Mouse (Mus musculus): ENCODE results near the gene Grap2.

Gene Grap2

GRCm38 (mm10) chr15:80601456-80601855 lies 29.1 kb downstream of the Grap2 start:
- peak; percentile 64 for ATAC-seq (ENCODE audit: low TSS enrichment)

GRCm38 (mm10) chr15:80602487-80602886 lies 30.1 kb downstream of the Grap2 start:
- ATAC-seq (ENCODE audit: low TSS enrichment): no peak

- ATAC-seq (ENCODE audit: low TSS enrichment): no peak
Observed at GRCm38 (mm10) chr15:80604026-80604425, 31.6 kb downstream of the Grap2 start.

DNA sequence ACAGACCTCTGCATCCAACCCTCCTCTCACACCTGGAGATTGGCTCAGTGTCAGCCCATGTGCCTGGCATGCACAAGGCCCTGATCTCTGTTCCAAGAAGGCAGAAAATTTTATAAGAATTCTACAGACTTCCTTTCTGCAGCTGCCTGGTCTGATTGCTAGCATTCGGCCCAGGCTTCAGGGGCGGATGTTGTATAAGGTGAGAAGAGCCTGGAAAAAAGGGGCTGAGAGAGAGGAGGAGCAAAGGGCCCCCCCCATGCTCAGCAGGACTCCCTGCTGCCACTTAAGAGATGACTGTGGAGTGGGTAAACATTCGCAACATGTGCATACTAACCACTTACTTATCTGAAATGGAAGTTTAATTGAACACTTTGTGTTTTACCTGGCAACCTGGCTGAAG lies 35.6 kb downstream of the Grap2 start:
- ATAC-seq (ENCODE audit: low TSS enrichment): no peak

GRCm38 (mm10) chr15:80610335-80610734 lies 37.9 kb downstream of the Grap2 start:
- no peak for ATAC-seq (ENCODE audit: low TSS enrichment)

DNA sequence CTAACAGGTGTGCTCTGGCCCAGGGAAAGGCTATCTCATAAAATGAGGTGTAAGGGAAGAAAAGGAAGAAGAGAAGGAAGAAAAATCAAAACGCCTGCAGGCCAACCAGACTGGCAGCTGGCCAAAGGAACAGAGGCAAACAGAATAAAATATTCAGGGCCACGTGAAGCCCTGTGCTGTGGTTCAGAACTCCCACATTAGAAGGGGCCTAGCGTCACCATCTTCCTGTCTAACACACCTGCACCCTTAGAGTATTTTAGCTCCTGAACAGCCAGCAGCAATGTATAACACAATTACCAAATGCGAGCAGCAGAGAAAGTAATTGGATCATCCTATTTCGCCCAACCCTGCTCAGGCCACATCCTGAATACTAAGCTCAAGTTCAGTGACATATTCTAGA lies 39.1 kb downstream of the Grap2 start:
- ATAC-seq (ENCODE audit: low TSS enrichment): no peak

DNA sequence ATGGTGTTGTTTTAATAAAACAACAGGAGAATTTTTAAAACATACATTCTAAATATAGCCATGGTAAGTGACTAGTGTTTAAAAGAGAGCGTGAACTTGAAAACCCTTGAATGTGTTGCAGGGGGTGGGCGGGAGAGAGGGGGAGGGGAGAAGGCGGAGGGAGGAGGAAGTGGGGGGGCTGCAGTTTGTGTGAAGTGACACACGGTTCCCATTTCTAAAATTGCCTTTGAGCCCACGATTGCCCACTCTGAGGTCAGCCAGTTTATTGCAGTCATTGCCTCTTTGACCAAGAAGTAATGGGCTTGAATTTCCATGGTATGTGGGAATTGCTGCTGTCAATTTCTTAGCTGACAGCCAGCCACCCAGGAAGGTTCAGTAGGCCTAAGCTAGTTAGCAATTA lies 41.5 kb downstream of the Grap2 start:
- ATAC-seq (ENCODE audit: low TSS enrichment): no peak

DNA sequence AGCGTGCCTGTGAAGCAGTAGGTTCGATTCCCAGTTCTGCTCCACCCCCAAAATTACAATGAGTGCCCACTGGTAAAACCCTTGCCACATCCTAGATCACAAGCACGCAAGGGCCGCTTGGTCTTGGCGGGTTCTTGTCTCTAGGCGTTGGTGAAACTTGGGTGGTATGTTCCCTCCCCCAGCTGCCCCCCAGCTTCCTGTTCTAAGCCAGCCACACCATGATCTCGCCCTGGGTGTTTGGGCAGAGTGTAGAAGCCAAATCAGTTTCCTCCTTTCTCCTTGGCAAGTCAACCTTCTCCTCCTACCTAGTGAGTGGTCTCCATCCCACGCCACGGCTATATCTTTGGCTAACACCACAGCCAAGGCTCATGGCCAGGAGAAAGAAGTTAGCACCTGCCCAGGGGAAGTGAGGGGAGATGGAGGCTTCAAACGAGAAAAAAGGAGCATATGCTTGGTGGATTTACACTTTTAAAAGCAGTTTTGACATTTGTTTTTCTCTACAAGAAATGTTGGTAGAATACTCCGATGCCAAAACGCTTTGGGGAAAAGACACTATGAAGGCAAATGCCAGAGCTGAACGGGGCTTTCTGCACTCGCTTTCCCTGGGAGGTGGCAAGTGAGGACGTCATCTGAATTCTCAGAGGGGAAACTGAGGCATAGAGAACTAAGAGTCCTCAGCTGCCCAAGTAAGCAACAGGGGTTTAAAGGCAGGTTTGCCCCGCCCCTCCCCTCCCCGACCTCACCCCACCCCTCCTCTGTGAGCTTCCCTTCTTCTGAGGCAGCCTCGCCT lies 42.3 kb downstream of the Grap2 start:
- peak; percentile 34; the same call in 1 of the 2 replicates for ATAC-seq (ENCODE audit: low TSS enrichment)

DNA sequence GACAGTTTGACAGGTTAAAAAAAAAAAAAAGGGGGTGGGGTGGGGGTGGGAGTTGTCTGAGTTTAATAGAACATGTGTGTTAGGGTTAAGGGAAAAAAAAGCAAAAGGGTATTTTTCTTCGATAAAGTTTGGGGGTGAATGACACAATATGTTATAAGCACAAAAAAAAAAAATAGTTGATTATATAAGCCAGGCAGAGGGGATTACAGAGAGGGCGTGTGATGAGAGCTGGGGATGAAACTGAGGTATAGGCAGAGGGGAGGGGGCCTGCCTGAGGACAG lies 42.8 kb downstream of the Grap2 start:
- ATAC-seq (ENCODE audit: low TSS enrichment): no peak

DNA sequence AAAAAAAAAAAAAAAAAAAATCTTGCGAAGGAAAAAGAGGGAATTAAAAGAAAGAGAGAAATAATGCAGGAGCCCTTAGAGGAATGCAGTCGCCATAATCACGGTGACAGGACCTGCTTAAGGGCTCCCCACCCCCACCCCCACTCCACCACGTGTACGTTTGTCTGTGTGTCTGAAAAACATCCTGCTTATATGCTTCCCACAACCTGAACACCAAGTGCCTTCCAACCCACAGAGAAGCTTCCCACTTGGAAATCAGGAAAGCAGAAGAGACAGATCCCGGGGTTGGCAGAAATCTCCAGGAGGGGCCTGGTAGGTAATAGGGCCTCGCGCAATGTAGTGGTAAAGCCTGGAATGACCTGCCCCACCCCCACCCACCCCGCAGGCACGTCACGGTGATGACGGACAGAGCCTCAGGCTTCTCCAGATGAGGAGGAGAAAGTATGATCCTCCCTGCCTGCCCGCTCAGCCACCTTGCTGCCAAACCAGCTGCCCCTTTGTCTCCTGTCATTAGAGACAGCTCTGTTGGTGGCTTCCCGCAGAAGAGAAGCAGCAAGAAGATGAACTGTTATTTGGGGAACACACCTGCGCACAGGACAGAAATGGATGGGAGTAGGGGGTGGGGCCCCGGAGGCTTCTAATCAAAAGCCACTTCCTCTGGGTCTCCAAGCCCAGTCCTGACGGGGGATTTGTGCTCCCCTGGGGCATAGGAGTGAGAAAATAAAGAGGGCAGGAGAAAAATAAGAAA lies 43.4 kb downstream of the Grap2 start:
- ATAC-seq (ENCODE audit: low TSS enrichment): peak; percentile 55; the same call in 1 of the 2 replicates

DNA sequence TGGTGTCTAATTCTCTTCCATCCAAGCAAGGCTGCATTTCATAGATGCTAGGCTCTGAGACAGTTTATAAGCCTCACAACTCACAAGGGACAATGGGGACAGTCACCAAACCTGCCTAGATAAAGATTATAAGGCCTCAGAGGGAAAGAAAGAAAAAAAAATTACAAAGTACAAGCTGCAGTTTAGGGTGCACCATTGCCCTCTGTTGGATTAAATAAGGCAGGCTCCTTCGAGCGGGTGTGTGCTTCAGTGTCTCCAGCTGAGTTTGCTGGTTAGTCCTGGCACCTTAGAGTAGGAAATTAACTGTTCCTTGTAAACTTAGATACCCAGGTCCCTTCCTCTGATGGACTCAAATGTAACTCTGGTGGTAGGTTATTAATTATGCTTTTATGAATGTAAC lies 45.4 kb downstream of the Grap2 start:
- ATAC-seq (ENCODE audit: low TSS enrichment): peak; percentile 26; the same call in 1 of the 2 replicates

DNA sequence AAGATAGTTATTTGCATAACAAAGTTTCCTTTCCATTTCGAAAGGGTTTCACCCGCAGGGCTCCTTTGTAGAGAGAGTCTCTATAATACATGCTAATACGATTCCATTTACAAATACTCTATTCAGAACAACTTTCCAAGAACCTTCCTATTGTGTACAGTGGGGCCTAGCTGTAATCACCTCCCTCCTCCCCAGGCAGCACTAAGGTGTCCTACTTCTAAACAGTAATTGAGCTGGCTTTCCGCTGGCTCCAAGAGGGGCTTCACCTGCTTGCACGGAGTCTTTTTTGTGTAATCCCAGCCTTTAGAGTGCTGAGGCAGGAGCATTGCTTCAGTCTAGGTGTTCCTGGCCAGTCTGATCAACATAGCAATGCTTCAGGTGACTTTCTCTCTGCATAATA lies 46.8 kb downstream of the Grap2 start:
- ATAC-seq (ENCODE audit: low TSS enrichment): no peak

DNA sequence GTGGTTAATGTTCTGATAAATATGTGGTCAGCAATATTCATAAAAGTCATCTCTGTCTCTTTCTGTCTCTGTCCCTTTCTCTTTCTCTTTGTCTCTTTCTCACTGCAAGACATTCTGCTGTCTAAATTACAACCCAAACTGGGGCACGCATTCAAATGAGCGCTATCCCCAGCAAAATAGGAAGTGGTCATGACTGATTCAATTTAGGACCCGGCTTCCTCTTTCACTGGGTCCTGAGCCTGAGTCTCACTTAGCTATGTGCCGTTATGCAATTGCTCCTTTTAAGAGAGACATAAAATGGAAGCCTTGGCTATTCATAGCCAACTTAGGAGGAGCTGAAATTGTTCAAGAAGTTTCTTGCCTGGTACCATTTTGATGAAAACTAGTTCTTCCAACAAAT lies 47.4 kb downstream of the Grap2 start:
- no peak for ATAC-seq (ENCODE audit: low TSS enrichment)

- no peak for ATAC-seq (ENCODE audit: low TSS enrichment)
Observed at GRCm38 (mm10) chr15:80620371-80620770, 48.0 kb downstream of the Grap2 start.

DNA sequence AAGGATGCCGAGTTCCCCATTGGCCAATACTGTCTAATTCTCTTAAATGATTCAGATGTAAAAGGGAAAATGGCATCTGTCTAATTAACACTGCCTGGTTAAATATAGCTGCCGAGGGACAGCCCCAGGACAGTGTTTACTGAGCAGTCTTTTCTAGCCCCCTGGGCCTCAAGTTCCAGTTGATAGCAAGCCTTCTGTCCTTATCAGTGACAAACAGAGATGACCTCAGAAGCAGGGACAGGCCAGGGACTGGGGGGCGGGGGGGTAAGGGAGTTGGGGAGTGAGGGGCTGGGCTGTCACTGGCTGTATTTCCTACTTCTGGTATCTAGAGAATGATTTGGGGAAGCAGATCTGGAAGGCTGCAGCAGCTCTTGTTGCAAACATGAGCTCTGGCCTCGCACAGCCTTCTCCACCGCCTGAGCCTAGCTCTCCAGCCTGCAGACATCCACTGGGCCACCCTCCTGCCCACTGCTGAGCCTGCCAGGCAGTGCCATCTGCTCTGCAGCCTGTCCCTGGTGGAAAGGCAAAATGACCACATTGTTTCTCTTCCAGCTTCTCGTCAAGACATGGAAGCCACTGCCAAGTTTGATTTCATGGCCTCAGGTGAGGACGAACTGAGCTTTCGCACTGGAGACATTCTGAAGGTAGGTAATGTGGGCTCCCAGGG lies 50.9 kb downstream of the Grap2 start:
- ATAC-seq (ENCODE audit: low TSS enrichment): no peak

DNA sequence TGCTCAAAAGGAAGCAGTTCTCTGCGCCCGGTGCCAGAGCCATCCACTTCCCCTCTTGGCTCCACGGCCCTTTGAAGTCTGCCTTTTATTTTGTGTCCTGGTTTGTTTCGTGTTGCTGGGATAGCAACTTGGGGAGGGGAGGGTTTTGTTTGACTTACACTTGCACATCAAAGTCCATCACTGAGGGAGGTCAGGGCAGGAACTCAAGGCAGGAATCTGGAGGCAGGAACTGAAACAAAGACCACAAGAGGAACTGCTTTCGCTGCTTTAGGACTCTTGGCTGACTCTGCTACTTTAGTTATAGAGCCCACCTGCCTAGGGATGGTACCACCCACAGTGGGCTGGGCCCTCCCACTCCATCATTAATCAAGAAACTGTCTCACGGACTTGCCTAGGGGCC lies 54.1 kb downstream of the Grap2 start:
- no peak for ATAC-seq (ENCODE audit: low TSS enrichment)

DNA sequence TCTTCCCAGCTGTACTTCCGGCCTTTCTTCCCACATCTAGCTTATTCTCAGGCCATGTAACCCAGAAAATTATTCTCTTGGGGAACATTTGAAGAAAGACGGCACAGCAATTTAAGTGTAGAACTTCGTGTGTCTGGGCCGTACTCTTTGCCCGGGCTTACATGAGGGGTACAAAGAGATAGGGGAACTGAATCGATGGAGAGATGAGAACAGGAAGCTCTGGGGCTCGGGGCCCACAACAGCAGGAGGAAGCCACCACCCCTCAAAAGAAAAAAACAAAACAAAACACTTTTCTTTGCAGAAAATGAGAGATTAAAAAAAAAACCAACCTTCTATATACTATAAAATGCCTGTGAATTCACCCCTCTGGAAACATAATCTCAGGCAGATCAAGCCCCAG lies 57.8 kb downstream of the Grap2 start:
- no peak for ATAC-seq (ENCODE audit: low TSS enrichment)

DNA sequence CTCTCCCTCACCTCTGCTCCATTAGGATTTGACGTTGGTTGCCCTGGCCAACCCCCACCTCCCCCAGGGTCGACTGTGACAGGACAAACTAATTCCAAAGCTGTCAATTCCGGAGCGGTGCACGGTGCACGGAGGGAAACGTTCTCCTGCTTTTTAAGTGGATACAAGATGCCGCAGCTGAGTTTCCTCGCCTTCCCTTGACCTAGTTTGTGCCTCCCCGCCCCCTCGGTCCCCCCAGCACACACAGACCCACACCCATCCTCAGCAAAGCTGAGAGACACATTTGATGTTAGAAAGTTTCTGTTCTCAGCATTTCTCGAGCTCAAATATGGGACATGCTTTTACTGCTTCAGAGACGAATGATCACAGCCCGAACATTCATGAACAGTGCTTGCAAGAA lies 58.3 kb downstream of the Grap2 start:
- ATAC-seq (ENCODE audit: low TSS enrichment): no peak

GRCm38 (mm10) chr15:80631311-80631710 lies 58.9 kb downstream of the Grap2 start:
- no peak for ATAC-seq (ENCODE audit: low TSS enrichment)

GRCm38 (mm10) chr15:80632280-80632893 lies 60.0 kb downstream of the Grap2 start:
- ATAC-seq (ENCODE audit: low TSS enrichment): peak; percentile 60

DNA sequence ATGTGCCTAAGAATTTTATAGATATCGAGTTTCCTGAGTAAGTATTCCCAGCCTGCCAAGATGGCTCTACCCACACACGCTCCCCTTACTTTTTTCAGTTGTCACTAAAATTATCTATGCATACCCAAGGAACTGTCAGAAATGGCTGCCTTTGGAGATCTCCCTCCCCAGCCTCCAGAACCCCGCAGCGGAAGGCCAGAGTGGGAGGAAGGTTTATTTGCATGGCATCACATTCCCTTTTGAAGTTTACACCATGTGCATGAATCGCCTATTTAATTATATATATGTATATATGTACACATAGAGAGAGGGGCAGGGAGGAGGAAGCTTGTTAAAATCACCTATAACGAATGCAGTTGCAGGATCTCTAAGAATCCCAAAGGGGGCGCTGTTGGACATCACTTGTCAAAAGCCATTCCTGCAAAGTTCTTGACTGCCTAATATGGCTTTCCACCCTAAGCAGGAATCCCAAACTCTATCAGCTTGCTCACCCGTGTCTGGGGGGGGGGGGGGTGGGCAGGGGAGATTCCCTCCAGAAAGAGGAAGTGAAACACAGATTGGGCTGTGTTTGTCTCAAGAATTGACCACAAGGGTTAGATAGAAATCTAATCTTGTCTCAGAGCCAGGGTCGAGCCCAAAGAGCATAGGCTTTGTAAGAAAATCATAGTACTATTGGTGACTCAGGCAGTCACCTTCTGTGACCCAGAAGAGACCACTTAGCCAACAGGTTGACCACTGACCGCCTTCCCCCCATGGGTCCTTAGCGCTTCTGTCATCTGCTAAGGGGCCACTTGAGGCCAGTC lies 62.2 kb downstream of the Grap2 start:
- peak; percentile 83 for ATAC-seq (ENCODE audit: low TSS enrichment)

Measured in frontal cortex, adult (tissue).